ENCODE assay signal across 1 mouse cellular context in genomic region chr7:4658912-4659551, GRCm38 (mm10).
TF ChIP-seq lines count a peak whose summit lies in the region.

Gene Ppp6r1 (minus strand): TSS chr7:4659019.

TF ChIP-seq in CH12.LX, 34 proteins besides CTCF, POLR2A, EP300 and RAD21 (continued from another document):
- TF ChIP-seq USF1 (IDR thresholded peaks at IDR 0.05; ENCODE audit: low read depth, low read length) (no peak), PAX5 (IDR thresholded peaks at IDR 0.05; ENCODE audit: low read length) (no peak), JUND (conservative IDR thresholded peaks at IDR 0.05; ENCODE audit: low read depth, low read length) (no peak), MXI1 (IDR thresholded peaks at IDR 0.05; ENCODE audit: low read depth, low read length) (peak; percentile 79), JUN (IDR thresholded peaks at IDR 0.05; ENCODE audit: insufficient read depth, low read depth, low read length) (no peak), CHD1 (IDR thresholded peaks at IDR 0.05; ENCODE audit: low read depth, low read length) (no peak), ZNF384 (IDR thresholded peaks at IDR 0.05; ENCODE audit: low read depth, low read length) (no peak), SMC3 (IDR thresholded peaks at IDR 0.05; ENCODE audit: low read depth, low read length) (no peak), UBTF (IDR thresholded peaks at IDR 0.05; ENCODE audit: low read depth, low read length) (no peak), BHLHE40 (IDR thresholded peaks at IDR 0.05; ENCODE audit: low read depth, low read length) (no peak), E2F4 (IDR thresholded peaks at IDR 0.05; ENCODE audit: insufficient replicate concordance, low read depth, low read length) (no peak), KAT2A (IDR thresholded peaks at IDR 0.05; ENCODE audit: insufficient replicate concordance, low read length) (0 out of 2 replicates have a peak, but pooled peaks have one; percentile 48)
